Mouse (Mus musculus): ENCODE measurements around the gene Iqcf3.
"Not testable (repeated sequence)": the region's sequence is repeated elsewhere in the genome, so short reads cannot be mapped to it uniquely, and the experiment has no call there.

Gene Iqcf3

DNA sequence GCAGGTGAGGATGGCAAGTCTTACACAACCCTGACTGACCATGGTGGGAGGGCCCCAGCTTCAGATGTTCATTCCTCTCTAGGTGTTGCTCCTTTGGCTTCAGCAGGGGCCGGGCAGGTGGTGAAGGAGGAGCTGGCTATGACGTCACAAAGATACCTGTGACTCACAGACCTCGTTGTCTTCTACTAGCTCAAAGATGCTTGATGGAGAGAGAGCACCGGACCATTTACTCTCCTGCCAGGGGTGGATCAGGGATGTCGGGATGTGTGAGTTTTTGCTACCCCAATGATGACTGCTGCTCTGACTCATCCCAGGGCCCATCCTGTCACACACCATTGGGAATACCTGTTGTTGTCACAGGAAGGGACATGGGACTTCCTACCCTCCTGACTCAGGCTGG lies at the start of gene Iqcf3:
Iqcf3 (minus strand) TSS at position 101 of the 400 bp plus-strand sequence.
- CTCF ChIA-PET, result interaction anchor here in 2 of 4 experiments (1.0 to 1.4 kb wide), 3 partner anchors 29 to 82 kb away, joined by 3 to 5 read pairs (median 3); no protein-coding TSS in a partner anchor
- POLR2A ChIA-PET, result interaction anchor here in 2 of 4 experiments (1.0 to 1.3 kb wide), 2 partner anchors 39 to 330 kb away, joined by 3 read pairs; partner anchors contain the start of gene Manf (in 1 of the 2)

DNA sequence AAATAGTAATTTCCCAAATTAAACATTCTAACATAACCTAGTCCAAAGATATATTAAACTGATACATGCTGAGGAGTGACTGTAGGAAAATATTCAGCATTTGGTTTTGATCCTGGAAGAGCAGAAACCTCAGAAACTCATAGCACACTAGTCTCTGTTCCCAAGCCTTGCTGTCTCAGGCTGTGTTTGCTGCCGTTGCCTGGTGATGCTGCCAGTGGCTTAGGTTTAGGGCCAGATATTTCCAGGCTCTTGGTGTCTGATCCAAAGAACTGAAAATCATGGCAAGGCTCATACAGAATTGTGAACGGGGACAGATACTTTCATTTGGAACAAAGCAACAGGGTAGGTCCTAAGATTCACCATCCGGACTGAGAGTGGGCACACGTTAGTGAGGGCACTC lies 49.3 kb upstream of the Iqcf3 start:
- ChIA-PET CTCF (interaction anchor here in 1 of 4 experiments (0.6 kb wide), 1 partner anchor 15 kb away, joined by 8 read pairs; no protein-coding TSS in a partner anchor), POLR2A (no interaction called here)

DNA sequence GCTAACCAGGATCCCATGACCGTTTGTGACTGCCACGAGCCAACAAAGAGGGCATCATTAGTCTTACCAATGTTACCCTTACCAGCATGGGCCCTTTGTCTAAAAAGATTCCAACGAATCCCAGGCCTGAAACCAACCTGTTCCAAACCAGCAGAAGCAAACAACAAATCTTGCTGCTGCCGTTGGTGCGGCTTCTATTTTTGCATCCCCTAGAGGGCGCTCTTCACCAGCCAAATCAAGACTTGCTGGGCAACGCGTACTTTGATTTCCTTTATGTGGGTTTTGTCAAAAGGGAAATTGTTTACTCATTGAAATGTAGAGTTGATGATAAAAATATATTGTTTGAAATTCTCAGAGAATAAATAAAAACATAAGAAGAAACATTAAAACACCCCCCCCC lies 39.1 kb upstream of the Iqcf3 start:
- POLR2A ChIA-PET, result interaction anchor here in 1 of 4 experiments (1.2 kb wide), 1 partner anchor 39 kb away, joined by 3 read pairs; the partner anchor contains the start of gene Iqcf3
- CTCF ChIA-PET, result interaction anchor here in 3 of 4 experiments (0.6 to 4.5 kb wide), 5 partner anchors 12 to 1104 kb away, joined by 5 to 57 read pairs (median 17); no protein-coding TSS in a partner anchor

DNA sequence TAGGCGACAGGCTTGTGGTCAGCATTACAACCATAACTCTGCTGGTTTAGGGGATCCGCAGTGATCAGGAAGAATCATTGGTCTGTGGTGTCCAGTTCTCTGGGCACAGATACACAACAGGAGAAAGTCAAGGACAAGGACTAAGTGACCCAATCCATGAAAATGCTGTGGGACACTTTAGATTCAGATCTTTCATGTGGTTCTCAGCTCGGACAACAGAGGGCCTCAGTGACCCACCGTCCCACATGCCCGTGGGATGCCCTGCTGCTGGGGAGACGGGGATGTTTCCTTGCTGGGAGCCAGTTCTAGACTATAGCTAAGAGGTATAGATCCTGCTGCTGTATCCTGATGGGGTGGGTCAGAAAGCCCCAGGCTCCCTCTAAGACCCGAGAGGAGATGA lies 37.0 kb upstream of the Iqcf3 start:
- ChIA-PET POLR2A (interaction anchor here in 2 of 4 experiments (0.7 to 1.6 kb wide), 4 partner anchors 18 to 293 kb away, joined by 3 to 8 read pairs (median 5); partner anchors contain the start of gene Manf (in 1 of the 2)), CTCF (interaction anchor here (0.6 to 4.5 kb wide), 21 partner anchors 9 to 1101 kb away, joined by 3 to 57 read pairs (median 4); partner anchors contain the start of gene Grm2 (in 2 of the 4))

DNA sequence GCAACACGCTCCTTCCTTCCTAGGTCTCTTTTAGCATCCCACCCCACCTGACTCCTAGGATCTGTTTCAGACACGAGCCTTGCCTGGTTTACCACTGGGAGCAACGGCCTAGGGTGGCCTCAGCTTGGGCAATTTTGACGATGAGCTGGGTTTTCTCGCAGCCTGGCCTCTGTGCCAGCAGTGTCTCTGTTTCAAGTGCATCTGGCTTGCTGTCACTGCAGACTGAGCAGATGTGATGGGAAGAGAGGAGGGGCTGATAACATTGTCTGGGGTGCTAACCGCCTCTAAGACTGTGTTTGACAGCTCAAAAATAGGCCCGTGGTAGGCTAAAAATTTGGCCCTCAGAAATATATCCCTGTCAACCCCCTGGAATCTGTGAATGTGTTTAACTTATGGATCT lies 34.4 kb upstream of the Iqcf3 start:
- CTCF ChIA-PET, result interaction anchor here in 2 of 4 experiments (0.9 to 3.3 kb wide), 3 partner anchors 11 to 47 kb away, joined by 3 to 12 read pairs (median 10); no protein-coding TSS in a partner anchor
- POLR2A ChIA-PET, result no interaction called here

DNA sequence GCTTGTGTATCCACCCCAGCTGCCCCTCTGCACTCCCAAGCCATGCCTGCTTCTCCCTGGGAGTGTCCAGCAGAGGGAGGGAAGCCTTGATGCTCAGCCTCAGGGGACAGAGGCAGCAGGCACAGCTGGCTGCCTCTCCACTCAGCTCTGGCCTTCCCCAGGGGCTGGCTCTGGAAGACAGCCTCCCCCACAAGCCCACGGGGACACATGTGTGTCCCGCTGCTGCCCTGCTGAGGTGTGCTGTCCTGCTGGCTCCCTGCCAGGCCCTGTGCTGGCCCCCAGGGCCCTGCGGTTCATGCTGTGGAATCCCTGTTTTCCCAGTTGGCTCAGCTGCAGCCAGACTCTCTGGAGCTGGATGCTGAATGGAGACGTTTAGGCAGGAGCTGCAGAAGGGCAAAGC lies 34.0 kb upstream of the Iqcf3 start:
- CTCF ChIA-PET, result interaction anchor here in 3 of 4 experiments (0.8 to 3.3 kb wide), 6 partner anchors 11 to 64 kb away, joined by 3 to 12 read pairs (median 4); no protein-coding TSS in a partner anchor
- POLR2A ChIA-PET, result not testable (repeated sequence)

DNA sequence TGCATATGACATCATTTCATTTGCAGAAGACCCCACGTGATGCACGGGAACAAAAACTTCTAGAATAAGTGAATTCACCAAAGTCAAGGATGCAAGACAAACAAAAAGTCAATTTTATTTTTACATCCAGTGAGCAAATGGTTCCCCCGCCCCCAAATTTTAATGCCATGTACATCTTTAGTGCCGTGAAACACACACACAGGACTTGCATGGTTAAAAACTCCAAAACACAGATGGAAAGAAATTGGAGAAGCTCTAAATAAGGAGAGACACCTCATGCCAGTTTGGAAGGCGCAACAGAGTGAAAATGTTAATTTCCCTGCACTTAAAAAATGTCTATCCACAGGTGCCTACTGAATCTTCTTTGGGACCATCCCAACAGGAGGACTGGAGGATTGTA lies 30.7 kb upstream of the Iqcf3 start:
- ChIA-PET CTCF (no interaction called here), POLR2A (interaction anchor here in 1 of 4 experiments (1.0 kb wide), 1 partner anchor 20 kb away, joined by 3 read pairs; no protein-coding TSS in a partner anchor)

DNA sequence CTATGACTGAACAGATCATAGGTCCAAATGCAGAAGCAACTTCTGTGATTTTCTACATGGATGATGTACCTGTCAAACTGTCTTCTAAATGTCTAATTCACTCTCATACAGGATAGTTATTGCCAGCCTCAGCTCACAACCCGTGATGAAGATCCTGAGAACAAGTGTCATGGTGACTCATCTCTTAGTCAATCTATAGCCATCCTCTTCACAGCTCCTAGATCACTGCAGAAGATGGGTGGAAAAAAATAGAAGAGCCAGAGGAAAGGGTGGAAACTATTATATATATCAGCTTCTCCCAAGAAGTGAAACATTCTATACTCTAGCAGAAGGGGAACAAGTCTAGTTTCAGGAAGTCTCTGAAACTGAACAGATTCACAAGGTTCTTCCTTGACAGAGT lies 21.1 kb upstream of the Iqcf3 start:
- ChIA-PET CTCF (no interaction called here), POLR2A (interaction anchor here in 2 of 4 experiments (1.6 to 1.8 kb wide), 2 partner anchors 30 to 61 kb away, joined by 5 to 7 read pairs; no protein-coding TSS in a partner anchor)

DNA sequence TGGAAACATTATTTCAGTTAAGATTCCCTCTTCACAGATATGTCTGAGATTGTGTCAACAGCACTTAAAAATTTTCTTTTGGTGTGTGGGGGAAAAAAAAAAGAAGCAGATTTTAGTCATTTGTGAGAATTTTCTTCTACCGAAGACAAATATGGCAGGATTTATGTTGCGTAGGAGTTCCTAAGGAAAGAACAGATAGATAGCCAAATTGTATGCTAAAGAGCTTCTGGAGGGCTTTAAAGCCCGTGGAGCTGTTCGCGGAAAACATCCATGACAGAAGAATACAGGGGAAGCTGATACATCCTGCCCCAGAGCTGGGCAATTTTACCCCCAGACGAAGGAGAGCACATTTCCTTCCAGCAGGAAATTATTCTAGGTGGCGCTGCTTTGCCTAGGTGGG lies 18.6 kb upstream of the Iqcf3 start:
- ChIA-PET CTCF (interaction anchor here (0.7 to 2.5 kb wide), 4 partner anchors 11 to 76 kb away, joined by 3 to 21 read pairs (median 4); no protein-coding TSS in a partner anchor), POLR2A (interaction anchor here in 2 of 4 experiments (1.7 to 2.5 kb wide), 3 partner anchors 14 to 103 kb away, joined by 3 to 20 read pairs (median 10); partner anchors contain the start of gene Parp3 (in 1 of the 2))

DNA sequence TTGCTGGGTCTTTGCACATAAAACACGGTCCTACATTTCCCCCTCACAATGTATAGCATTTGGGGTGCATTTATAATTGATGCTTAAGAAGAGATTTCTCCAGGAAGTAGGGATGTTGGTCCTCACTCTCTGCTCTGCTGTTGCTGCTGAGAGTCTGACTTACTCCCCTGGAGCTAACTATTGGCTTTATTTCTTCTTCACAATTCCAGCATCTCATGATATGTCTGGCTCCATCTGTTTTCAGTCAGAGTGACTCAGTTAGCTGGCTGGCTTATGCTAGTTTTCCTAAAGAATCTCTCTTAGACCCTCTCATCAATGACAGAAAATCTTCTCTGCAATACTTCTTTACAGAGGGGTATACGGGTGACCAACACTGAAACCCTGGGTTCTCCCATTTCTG lies 14.7 kb upstream of the Iqcf3 start:
- ChIA-PET POLR2A (no interaction called here), CTCF (interaction anchor here in 1 of 4 experiments (0.6 kb wide), 1 partner anchor 1965 kb away, joined by 3 read pairs; no protein-coding TSS in a partner anchor)

DNA sequence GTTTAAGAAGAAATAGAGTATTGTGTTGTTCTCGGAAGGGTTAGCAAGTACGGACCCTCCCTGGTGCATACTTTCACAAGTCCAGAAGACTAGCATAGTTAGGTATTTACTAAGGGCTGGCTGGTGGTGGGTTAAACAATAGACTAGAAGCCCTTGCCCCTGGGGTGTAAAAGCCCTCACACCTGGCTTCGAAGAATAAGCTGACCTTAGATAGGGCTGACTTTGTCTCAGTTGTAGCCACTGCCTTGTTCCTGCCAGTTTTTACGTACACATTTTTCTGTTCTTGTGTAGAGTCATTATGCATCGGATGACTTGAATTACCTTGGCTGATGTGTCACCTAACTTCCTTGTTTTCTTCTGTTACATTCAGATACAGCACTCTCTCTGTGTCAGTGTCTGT lies 11.9 kb upstream of the Iqcf3 start:
- ChIA-PET POLR2A (interaction anchor here in 1 of 4 experiments (0.6 kb wide), 1 partner anchor 318 kb away, joined by 3 read pairs; the partner anchor contains the start of gene Manf), CTCF (interaction anchor here in 1 of 4 experiments (1.2 to 1.6 kb wide), 2 partner anchors 70 to 96 kb away, joined by 4 read pairs; partner anchors contain the start of gene Parp3)

DNA sequence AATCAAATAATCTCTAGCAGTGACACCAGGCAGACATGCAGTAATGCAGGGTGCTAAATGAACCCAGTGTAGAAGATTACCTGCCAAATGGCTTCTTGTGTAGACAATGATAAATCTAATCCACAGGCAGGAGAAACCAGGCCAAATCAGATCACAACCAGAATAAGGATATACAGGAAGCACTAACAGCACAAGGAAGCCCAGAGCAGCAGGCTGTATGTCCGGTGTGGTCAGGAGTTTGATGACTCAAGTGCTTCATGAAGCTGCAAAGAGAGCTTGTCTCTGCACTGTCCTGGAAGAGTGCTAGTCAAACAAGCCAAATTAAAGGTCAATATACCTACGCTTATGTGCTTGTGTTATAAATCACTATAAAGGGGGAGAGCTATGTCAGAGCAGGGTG lies 10.8 kb upstream of the Iqcf3 start:
- POLR2A ChIA-PET, result interaction anchor here in 2 of 4 experiments (0.8 to 0.9 kb wide), 2 partner anchors 9 to 20 kb away, joined by 3 to 4 read pairs; no protein-coding TSS in a partner anchor
- CTCF ChIA-PET, result interaction anchor here in 1 of 4 experiments (1.6 kb wide), 1 partner anchor 95 kb away, joined by 4 read pairs; the partner anchor contains the start of gene Parp3

DNA sequence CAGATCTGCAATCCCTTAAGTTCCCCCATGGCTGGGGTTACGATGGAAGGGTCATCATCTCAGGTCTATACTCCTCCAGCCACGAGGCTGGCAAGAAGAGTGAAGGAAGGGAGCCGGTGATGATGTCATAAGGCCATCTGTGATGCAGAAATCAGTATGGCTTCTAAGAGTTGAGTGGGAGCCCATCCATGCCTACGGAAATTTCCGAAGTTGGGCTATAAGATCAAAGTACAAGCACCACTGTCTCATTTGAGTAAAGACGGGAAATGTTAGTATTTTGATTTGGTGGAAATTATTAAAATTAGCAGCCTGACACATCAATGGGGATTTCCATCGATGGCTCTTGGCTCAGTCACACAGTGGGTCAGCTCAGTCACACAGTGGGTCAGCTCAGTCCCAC lies 9.5 kb upstream of the Iqcf3 start, which contains the start of gene Iqcf4:
Iqcf4 (minus strand) TSS at position 101 of the 400 bp plus-strand sequence.
- ChIA-PET CTCF (no interaction called here), POLR2A (interaction anchor here in 1 of 4 experiments (0.9 kb wide), 1 partner anchor 80 kb away, joined by 3 read pairs; no protein-coding TSS in a partner anchor)

DNA sequence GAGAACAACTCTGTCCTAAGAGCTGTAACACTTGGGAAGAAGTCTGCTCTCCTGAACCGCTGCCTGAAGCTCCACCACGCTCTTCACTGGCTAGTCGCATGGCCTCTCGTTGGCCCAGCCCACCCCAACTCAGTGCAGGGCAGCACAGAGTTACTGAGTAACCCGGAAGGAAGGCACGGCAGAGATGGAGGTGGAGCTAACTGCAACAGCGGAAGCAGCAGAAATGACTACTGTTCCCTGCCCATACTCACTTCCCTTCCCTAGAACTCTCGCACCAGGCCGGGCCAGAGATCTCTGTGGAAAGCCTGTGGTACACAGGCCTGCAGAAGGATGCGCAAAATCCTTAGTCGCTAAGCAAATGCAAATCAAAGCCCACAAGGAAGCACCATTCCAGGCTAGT lies 5.0 kb upstream of the Iqcf3 start:
- ChIA-PET CTCF (interaction anchor here in 1 of 4 experiments (0.7 to 3.5 kb wide), 3 partner anchors 35 to 454 kb away, joined by 3 to 15 read pairs (median 5); no protein-coding TSS in a partner anchor), POLR2A (interaction anchor here in 3 of 4 experiments (0.6 to 3.4 kb wide), 13 partner anchors 8 to 396 kb away, joined by 3 to 20 read pairs (median 3); partner anchors contain the start of genes Abhd14a (in 1 of the 3), Grm2 (in 1 of the 3) and Wdr82 (in 1 of the 3))

DNA sequence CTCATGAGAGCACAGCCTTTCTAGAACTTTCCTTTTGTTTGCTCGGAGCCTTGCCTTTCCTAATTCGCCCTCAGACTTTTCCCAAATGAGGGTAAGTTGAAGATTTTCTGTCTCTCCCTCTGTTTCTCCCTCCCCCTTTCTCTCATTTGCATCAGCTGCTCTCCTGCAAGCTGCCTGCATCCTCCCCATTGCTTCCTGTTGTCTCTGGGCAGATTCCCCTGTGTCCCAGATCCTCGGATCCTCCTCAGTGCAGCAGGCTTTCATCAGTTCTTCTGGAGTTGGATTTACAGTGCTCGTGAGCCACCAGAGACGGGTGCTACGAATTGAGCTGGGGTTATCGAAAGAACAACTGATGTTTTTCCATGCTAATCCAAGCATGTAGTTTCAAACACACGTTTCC lies 2.6 kb upstream of the Iqcf3 start:
- POLR2A ChIA-PET, result interaction anchor here in 1 of 4 experiments (0.8 kb wide), 1 partner anchor 22 kb away, joined by 3 read pairs; no protein-coding TSS in a partner anchor

DNA sequence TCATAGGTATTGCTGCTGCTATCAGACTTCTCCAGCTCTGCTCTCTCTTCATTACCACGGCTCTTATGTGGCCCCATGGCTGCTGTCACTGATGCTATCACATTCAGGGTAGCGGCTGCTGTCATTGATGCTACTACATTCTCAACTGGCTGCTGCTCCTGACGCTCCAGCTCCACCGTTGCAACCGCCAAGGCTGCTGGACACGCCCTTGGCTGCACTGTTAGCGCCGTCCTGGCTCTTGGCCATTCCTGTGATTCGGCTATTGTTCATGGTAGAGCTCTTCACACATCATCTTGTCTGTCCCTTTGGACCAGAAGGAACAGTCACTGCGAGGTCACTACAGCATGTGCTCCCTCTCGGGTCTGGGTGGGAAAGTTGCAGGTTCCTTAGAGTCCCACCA lies 860 bp upstream of the Iqcf3 start:
- ChIA-PET POLR2A (interaction anchor here in 2 of 4 experiments (0.6 to 1.3 kb wide), 4 partner anchors 15 to 330 kb away, joined by 3 to 5 read pairs (median 3); partner anchors contain the start of gene Manf (in 1 of the 2)), CTCF (interaction anchor here in 1 of 4 experiments (1.4 kb wide), 1 partner anchor 81 kb away, joined by 5 read pairs; no protein-coding TSS in a partner anchor)

More for the DNA sequence above, 2.6 kb upstream of the Iqcf3 start:
- CTCF ChIA-PET, result interaction anchor here in 2 of 4 experiments (0.6 to 3.5 kb wide), 4 partner anchors 32 to 236 kb away, joined by 3 to 15 read pairs (median 3); no protein-coding TSS in a partner anchor

DNA sequence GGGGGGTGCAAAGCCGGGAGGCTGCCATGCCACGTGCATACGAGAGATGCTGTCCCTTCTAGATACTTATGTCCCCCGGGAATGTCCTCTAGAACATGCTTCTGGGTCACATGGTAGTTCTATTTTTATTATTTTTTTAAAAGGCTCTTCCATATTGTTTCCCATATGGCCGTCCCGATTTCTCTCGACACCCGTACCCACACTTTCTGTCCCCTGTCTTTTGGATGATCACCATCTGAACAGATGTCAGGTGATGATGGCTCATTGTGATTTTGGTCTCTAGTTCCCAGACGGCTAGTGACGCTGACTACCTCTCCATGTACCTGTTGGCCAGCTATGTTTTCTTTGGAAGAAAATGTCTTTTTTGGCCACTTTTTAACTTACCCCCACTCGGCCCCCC lies 26.5 kb downstream of the Iqcf3 start:
- ChIA-PET POLR2A (interaction anchor here in 3 of 4 experiments (0.6 to 1.2 kb wide), 7 partner anchors 17 to 1609 kb away, joined by 3 to 6 read pairs (median 4); partner anchors contain the start of gene Manf (in 2 of the 3)), CTCF (interaction anchor here in 2 of 4 experiments (0.7 to 2.2 kb wide), 3 partner anchors 60 to 108 kb away, joined by 3 to 13 read pairs (median 5); no protein-coding TSS in a partner anchor)

DNA sequence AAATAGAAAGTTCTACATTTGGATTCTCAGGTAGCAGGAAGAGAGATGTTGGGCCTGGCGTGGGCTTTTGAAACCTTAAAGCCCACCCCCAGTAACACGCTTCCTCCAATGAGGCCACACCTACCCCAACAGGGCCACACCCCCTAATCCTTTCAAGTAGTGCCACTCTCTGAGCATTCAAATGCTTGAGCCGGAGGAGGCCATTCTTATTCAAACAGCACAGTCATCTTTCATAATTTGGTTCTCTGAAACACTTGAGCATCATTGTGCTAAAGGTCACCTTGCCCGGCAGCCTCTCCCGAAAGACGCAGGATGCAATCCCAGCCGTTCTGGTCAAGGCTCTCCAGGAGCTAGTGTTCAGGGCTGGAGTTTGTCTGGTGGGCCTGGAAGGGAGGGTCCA lies 27.1 kb downstream of the Iqcf3 start:
- CTCF ChIA-PET, result interaction anchor here in 2 of 4 experiments (0.7 to 2.2 kb wide), 2 partner anchors 60 to 109 kb away, joined by 3 to 13 read pairs; no protein-coding TSS in a partner anchor
- POLR2A ChIA-PET, result interaction anchor here in 2 of 4 experiments (0.8 to 1.2 kb wide), 3 partner anchors 99 to 1610 kb away, joined by 3 read pairs; partner anchors contain the start of gene Manf (in 1 of the 2)

All from embryonic stem cell, embryonic (primary cell).